Mouse (Mus musculus) erythroblast, embryonic 14.5 days (primary cell): Measurements from ENCODE around the gene Fut1.

Experiments used
- GATA1 ChIP-seq: IDR thresholded peaks from 2 replicates; pipeline ENCODE4 v1.6.1; 2012; ENCODE audit warnings: low read length, inconsistent platforms, mixed read lengths
- TAL1 ChIP-seq: IDR thresholded peaks from 3 replicates; pipeline ENCODE4 v1.6.1; 2012; ENCODE audit warnings: low read length, inconsistent platforms, mixed read lengths

- TF ChIP-seq TAL1 = no peak
- no peak for TF ChIP-seq GATA1
Observed at GRCm38 (mm10) chr7:45589898-45590297, 27.2 kb upstream of the Fut1 start.
